Mouse (Mus musculus) layer of hippocampus, adult 11-12 months (tissue): Measurements from ENCODE around the gene Shc2.

Experiments used
- DNase-seq: peaks from one replicate; pipeline ENCODE4 v3.0.0; 2022; ENCODE audit warnings: low spot score

Gene Shc2

GRCm38 (mm10) chr10:79637128-79638110 lies at the start of gene Shc2:
Shc2 (minus strand) TSS chr10:79637918.
- peak; percentile 77 for DNase-seq

GRCm38 (mm10) chr10:79687513-79687912 lies 49.8 kb upstream of the Shc2 start:
- DNase-seq: no peak

GRCm38 (mm10) chr10:79686691-79687090 lies 49.0 kb upstream of the Shc2 start:
- DNase-seq: no peak

DNA sequence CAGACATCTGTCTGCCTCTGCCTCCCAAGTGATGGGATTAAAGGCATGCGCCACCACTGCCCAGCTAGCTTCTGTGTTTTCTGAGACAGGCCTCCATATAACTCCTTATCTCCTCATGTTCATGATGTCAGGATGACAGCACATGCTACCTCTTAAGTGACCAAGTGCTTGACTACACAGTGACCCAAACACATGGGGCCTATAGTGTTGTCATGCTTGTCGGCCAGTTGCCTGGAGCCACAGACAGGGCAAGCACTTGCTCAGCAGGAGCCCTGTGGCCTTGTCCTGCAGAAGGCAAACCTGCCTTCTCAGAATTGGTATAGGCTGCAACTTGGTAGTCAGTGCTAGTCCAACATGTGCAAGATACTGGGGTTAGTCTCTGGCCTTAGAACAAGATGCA lies 48.5 kb upstream of the Shc2 start:
- DNase-seq: no peak

DNA sequence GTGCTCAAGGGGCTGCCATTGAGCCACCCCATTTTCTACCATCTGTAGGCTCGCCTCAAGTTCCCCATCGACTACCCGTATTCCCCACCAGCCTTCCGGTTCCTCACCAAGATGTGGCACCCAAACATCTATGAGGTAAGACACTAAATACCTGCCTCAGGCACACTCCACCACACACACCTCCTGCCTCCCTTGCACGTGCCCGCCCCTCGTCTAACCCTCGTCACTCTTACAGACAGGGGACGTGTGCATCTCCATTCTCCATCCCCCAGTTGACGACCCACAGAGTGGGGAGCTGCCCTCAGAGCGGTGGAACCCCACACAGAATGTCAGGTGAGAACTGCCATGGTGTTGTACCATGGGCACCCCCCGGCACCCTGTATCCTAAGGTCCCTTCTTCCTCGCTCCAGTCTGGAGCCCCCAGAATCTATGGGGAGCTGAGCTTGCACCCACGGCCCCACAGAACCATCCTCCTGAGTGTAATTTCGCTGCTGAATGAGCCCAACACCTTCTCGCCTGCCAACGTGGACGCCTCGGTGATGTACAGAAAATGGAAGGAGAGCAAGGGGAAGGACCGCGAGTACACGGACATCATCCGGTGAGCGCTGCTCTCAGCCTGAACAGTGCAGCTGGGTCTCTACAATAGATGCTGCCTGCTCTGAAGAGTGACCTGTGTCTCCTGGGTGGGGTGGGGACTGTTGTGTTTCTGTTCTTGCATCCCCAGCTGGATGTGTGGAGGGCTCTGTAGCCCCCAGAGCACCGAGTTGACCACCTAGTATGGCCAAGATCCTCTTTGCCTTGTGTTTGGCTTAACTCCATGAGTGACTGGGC lies 47.3 kb upstream of the Shc2 start:
- DNase-seq: no peak

GRCm38 (mm10) chr10:79683726-79684640 lies 46.3 kb upstream of the Shc2 start:
- no peak for DNase-seq

DNA sequence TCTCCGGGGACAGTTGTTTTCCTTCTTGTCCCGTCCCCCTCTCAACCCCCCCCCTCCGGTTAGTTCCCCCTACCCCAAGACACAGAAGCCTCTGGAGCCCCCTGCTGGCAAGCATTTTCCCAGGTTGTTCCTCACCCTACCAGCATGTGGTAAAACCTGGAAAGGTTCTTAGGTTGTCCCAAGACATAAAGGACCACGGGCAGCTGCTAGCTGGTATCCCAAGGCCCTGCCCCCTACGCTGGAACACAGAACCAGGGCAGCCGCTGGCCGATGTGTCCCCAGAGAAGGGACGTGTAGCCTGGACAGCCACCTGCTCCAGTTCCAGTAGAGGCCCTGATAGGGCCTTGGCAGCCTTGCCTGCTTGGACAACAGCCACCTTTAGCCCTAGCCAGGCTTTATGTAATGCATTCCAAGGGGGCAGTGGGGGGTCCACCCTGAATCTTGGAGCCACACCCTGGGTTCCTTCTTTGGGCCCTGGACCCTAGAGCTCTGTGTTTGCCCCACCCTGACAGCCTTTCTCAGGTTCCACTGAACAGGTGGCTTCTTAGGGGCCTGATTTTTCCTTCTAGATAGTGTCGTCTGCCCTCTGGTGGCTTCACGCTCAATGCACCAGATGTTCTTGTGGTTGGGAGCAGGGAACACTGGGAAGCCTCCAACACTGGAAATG lies 45.3 kb upstream of the Shc2 start:
- DNase-seq: peak; percentile 67

DNA sequence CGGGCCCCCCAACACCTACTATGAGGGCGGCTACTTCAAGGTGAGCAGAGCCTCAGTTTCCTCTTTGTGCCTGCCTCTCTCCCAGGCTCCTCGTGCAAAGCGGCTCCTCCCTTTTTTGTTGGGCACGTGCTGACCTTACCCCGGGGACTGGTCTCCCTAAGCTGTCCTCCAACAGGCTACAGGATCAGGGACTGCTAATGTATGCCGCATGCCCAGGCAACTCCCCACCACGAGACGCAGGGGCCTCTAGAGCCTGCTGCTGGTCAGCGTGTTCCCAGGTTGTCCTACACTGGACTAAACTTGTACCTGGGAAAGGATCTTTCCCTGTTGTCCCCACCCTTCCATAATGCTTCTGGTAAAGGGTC lies 44.8 kb upstream of the Shc2 start:
- DNase-seq: no peak

DNA sequence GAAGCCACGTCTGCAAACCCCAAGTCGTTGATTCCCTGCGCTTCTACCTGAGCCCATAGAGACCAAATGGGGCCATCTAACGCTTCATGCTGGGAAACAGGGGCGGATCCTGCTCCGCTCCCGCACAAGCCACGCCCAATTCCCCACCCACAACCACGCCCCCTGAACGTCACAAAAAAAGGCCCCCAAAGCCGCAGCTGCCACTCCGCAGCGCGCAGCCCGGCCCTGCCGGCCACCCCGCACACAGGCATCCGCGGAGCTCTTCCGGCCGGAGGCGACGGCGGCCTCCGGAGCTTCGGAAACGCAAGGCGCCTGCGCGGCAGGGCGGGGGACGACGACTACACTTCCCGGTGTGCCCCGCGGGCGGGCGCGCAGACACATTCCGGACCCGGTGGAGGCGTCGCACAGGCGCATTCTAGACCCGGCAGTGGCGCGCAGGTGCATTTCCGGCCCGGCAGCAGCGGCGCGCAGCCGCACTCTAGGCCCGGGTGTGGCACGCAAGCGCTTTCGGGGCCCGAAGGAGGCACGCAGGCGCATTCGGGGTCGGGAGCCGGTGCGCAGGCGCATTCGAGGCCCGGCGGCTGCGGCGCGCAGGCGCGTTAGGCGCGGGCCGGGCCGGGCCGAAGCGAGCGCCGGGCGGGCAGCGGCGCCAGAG lies 44.0 kb upstream of the Shc2 start, which contains the start of gene Cdc34:
Gene Cdc34, plus strand, starts transcription at position 605 of the 655 bp plus-strand sequence.
- peak; percentile 100 for DNase-seq

- DNase-seq: no peak
Measured at GRCm38 (mm10) chr10:79680606-79681495, 43.1 kb upstream of the Shc2 start.

GRCm38 (mm10) chr10:79675346-79676035 lies 37.8 kb upstream of the Shc2 start:
- DNase-seq: no peak

DNA sequence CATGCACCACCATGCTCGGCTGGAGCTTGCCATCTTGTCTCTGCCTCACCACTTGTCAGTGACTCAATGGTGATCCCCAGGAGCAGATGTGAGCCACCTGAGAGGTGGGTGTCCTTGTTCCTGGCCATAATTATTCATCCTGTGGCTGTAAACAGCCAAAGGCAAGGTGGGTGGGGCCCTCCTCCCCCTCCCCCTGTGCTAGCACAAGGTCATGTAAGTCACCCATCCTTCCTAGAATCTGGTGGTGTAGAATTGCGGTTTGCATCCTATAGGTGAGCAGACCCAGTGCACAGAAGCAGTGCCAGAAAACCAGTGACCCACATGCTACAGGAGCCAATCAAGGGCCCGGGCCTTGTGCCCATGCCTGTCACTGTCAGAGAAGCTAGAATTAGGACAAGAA lies 35.3 kb upstream of the Shc2 start:
- no peak for DNase-seq

DNA sequence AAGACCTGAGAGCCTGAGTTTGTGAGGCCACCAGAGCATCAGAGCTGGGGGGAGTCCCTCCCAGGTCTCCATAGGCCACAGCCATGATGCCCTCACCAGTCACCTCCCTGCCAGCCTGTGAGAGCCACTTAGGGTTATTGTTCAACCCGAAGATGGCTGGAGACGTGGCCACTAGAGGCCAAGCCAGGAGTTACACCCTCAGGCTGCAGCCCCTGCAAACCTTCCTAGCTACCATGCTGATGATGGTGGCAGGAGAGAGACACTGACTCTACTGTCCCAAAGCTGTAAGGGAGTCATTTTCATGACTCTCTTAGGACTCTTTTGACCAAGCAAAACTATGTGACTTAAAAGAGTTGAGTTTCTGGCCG lies 34.4 kb upstream of the Shc2 start:
- no peak for DNase-seq

DNA sequence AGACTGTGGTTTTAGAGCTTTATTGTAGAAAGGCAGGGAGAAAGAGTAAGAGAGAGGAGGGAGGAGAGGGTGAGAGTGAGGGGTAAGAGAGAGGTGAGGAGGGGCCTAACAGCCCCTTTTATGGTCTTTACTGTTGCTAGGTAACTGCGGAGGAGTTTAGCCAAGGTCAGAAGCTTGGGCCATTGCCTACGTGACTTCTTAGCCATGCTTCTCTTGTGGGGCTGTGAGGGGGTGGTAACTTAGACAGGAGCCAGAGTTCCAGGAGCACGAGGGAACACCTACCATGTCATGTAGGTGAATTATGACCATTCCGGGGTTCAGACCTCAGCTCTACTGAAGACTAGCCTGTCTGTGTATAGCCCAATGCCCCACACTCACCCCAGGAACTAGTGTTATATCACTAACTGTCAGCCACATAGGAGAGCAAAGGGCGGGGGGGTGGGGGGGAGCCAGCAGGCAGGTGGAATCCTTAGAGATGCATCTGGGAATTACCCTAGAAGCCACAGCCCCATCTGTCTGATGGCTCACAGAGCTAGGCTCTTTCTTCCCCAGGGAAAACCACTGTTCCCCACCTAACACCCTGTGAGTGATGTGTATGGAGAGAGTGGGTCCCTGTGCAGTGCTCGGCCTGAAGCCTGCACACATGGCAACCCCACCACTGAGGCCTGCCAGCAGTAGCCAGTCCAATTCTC lies 33.8 kb upstream of the Shc2 start:
- no peak for DNase-seq

GRCm38 (mm10) chr10:79670071-79670888 lies 32.6 kb upstream of the Shc2 start:
- no peak for DNase-seq

DNA sequence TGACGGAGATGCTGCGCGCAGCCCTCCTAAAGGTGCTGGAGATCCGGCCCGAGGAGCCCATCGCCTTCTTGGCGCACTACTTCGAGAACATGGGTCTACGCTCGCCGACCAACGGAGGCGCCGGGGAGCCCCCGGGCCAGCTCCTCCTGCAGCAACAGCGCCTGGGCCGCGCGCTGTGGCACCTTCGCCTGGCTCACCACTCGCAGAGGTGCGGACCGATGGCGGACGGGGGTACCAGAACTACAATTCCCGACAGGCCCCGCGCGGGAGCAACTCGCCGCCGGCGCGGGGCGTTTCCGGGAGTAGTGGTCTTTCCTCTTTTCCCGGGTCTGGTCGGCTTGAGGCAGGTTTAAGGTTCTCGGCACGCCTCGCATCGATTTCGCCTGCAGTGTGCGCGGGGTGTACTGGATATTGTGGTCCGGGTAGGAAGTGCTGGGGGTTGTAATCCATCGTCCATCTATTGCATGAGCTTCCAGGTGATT lies 31.9 kb upstream of the Shc2 start:
- DNase-seq: peak; percentile 82

- DNase-seq: peak; percentile 95
Measured at GRCm38 (mm10) chr10:79668771-79669575, 31.3 kb upstream of the Shc2 start, which contains the start of gene Tpgs1. Tpgs1 (plus strand) TSS chr10:79669369.
